Mouse (Mus musculus): ENCODE results near the gene Mboat1. TPM values are rescaled to one million over a fixed set of nuclear protein-coding genes. Genes with fewer than 3 reads are reported as not detected.

The Mboat1 gene
- polyA plus RNA-seq, 1 experiment from 2014 or later = 2.2 TPM

DNA sequence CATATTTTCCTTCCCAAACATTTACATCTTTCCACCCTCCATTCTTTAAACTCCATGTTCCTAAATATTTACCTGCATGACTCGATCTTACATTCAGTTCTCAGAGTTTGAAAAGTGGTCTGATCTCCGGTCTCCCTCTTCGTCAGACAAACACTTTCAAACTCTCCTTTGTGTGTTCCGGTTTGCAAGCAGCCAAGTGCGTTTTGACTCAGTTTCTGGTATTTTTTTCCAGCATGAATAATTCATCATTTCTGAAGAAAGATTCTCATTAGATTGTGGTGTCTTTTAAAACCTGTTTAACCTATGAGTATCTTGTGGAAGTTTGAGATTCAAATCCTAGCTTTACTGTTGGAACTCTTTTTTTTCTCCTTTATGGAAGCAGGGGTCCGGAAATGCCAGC, 33.8 kb downstream of the Mboat1 start:
- Histone ChIP-seq H3K4me3 (ENCODE audit: low read depth, low read length) (no peak overlapping the region), H3K4me2 (ENCODE audit: low read length) (no peak overlapping the region), H3K9me3 (replicated peaks; ENCODE audit: control insufficient read depth, low read length) (no peaks in the 10 kb centered on the region), H3K9ac (ENCODE audit: low read length) (no peak overlapping the region), H3K36me3 (ENCODE audit: control insufficient read depth, insufficient read depth, low read length) (no peaks in the 10 kb centered on the region), H3K4me1 (ENCODE audit: control insufficient read depth, insufficient read depth, low read length) (no peaks in the 10 kb centered on the region), H3K27me3 (replicated peaks; ENCODE audit: control insufficient read depth, insufficient read depth, low read length) (no peaks in the 10 kb centered on the region), H3K27ac (ENCODE audit: low read depth, low read length) (no peak overlapping the region)
- DNase-seq (ENCODE audit: low spot score) = no peak
- WGBS = 66% methylated on average over 6 of the region's 6 CpGs
- ATAC-seq = no peak

DNA sequence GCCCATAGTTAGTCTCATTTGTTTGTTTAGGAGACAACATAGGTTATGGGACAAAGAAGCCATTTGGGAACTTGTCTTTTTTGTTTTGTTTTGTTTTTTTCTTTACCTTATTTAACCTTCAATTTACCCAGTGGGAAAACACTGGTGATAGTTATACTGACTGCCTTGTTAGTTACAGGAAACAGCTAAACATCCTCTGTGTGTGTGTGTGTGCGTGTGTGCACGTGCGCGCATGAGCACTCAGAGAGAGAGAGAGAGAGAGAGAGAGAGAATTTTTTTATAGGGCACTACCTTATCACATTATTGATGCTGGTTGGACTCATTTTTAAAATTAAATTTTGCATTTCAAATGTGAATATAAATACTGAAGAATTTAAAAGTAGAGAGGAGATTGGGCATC, 38.3 kb downstream of the Mboat1 start:
- Histone ChIP-seq H3K9me3 (replicated peaks; ENCODE audit: control insufficient read depth, low read length) (no peaks in the 10 kb centered on the region), H3K4me1 (ENCODE audit: control insufficient read depth, insufficient read depth, low read length) (no peaks in the 10 kb centered on the region), H3K9ac (ENCODE audit: low read length) (no peak overlapping the region), H3K27ac (ENCODE audit: low read depth, low read length) (no peak overlapping the region), H3K4me2 (ENCODE audit: low read length) (no peak overlapping the region), H3K4me3 (ENCODE audit: low read depth, low read length) (no peak overlapping the region), H3K27me3 (replicated peaks; ENCODE audit: control insufficient read depth, insufficient read depth, low read length) (no peaks in the 10 kb centered on the region), H3K36me3 (ENCODE audit: control insufficient read depth, insufficient read depth, low read length) (no peaks in the 10 kb centered on the region)
- ATAC-seq (no peak), DNase-seq (ENCODE audit: low spot score) (no peak)
- WGBS = 89% methylated on average over 4 of the region's 4 CpGs

DNA sequence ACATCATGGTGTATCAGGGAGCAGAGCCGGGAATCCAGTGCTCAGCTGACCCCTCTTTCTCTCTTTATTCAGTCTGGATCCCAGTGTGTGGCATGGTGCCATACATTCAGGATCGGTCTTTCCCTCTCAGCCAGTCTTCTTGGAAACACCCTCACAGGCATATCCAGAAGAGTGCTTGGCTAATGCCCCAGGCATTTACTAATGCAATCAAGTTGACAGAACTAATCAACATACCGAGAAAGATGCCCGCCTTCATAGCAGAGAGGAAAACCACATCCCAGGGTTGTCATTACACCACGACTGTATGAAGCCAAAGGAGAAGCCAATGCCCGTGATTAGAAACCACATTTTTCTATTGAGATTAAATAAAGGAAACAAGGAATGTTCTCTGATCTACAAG, 41.1 kb downstream of the Mboat1 start:
- H3K27me3 ChIP-seq (replicated peaks; ENCODE audit: control insufficient read depth, insufficient read depth, low read length) = no peaks in the 10 kb centered on the region
- ATAC-seq (no peak), DNase-seq (ENCODE audit: low spot score) (peak; percentile 1)
- H3K36me3 ChIP-seq (ENCODE audit: control insufficient read depth, insufficient read depth, low read length) = no peaks in the 10 kb centered on the region
- H3K9ac ChIP-seq (ENCODE audit: low read length) = no peak overlapping the region
- 72% methylated on average over 6 of the region's 6 CpGs for WGBS
- H3K9me3 ChIP-seq (replicated peaks; ENCODE audit: control insufficient read depth, low read length) = no peaks in the 10 kb centered on the region
- H3K4me1 ChIP-seq (ENCODE audit: control insufficient read depth, insufficient read depth, low read length) = no peaks in the 10 kb centered on the region
- H3K4me3 ChIP-seq (ENCODE audit: low read depth, low read length) = no peak overlapping the region
- H3K27ac ChIP-seq (ENCODE audit: low read depth, low read length) = no peak overlapping the region
- H3K4me2 ChIP-seq (ENCODE audit: low read length) = no peak overlapping the region

DNA sequence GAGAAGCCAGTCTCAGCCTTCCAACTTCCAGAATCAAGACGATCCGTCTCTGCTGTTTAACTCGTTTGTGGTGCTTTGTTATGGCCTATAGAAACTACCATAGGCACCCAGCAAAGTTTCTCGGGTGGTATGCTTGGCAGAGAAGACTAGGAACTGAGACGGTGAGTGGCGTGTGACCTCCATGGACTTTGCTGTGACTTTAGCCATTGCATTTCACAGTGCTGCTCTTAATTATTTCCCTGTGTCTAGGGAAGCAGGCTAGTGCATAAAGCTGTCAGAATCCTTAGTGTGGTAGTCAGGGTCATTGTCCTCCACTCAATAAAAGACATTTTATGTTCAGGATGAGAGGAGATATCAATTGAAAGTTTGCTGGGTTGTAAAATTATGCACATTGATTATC, 49.3 kb downstream of the Mboat1 start:
- H3K27me3 ChIP-seq (replicated peaks; ENCODE audit: control insufficient read depth, insufficient read depth, low read length) = no peaks in the 10 kb centered on the region
- no peaks in the 10 kb centered on the region for H3K36me3 ChIP-seq (ENCODE audit: control insufficient read depth, insufficient read depth, low read length)
- H3K4me2 ChIP-seq (ENCODE audit: low read length) = no peak overlapping the region
- no peak overlapping the region for H3K9ac ChIP-seq (ENCODE audit: low read length)
- ATAC-seq = no peak
- no peaks in the 10 kb centered on the region for H3K9me3 ChIP-seq (replicated peaks; ENCODE audit: control insufficient read depth, low read length)
- peaks cover 5% of the 10 kb centered on the region; the same call in 1 of the 2 replicates for H3K4me1 ChIP-seq (ENCODE audit: control insufficient read depth, insufficient read depth, low read length)
- no peak overlapping the region for H3K27ac ChIP-seq (ENCODE audit: low read depth, low read length)
- 43% methylated on average over 6 of the region's 6 CpGs for WGBS
- no peak overlapping the region for H3K4me3 ChIP-seq (ENCODE audit: low read depth, low read length)
- DNase-seq (ENCODE audit: low spot score) = no peak

DNA sequence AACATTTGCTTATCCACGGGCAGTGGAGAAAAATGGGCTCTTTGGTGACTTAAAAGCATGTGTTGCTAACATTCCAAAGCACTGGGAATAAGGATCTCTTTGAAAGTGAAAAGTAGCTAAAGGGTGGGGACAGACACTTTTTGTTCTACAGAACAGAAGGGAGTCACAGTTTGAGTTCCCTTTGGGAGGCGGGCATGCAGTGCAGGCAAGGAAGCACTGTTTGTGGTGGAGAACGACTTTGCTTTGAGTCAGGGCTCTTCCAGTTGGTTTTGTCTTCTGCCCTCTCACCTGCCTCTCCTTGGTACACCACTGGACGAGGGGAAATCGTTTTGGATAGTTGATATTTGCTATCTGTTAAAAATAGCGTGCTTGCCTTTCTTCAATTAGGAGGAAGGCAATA, 49.7 kb downstream of the Mboat1 start:
- no peak overlapping the region for H3K4me2 ChIP-seq (ENCODE audit: low read length)
- 34% methylated on average over 6 of the region's 6 CpGs for WGBS
- no peak for DNase-seq (ENCODE audit: low spot score)
- H3K27me3 ChIP-seq (replicated peaks; ENCODE audit: control insufficient read depth, insufficient read depth, low read length) = no peaks in the 10 kb centered on the region
- no peaks in the 10 kb centered on the region for H3K36me3 ChIP-seq (ENCODE audit: control insufficient read depth, insufficient read depth, low read length)
- no peaks in the 10 kb centered on the region for H3K9me3 ChIP-seq (replicated peaks; ENCODE audit: control insufficient read depth, low read length)
- no peak overlapping the region for H3K9ac ChIP-seq (ENCODE audit: low read length)
- peak; percentile 26 for ATAC-seq
- peaks cover 5% of the 10 kb centered on the region; the same call in 1 of the 2 replicates for H3K4me1 ChIP-seq (ENCODE audit: control insufficient read depth, insufficient read depth, low read length)
- no peak overlapping the region for H3K27ac ChIP-seq (ENCODE audit: low read depth, low read length)
- H3K4me3 ChIP-seq (ENCODE audit: low read depth, low read length) = no peak overlapping the region

DNA sequence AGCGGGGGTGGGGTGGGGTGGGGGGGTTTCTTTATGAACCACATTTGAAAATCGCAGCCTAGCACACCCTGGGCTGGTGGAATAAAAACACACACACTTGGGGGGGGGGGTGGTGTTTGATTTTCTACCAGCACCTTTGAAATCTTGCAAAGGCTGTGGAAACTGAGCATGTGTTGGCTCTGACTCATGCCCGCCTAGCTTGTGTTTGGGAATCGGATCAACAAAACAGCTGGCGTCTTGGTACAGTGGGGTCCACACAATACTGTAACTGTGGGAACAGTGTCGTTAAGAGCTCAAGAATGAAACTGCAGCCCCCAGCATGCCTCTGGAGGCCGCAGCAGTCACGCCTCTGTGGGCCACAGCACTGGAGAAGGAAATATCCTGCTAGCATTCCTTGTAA, 50.2 kb downstream of the Mboat1 start:
- ATAC-seq = peak; percentile 93
- H3K36me3 ChIP-seq (ENCODE audit: control insufficient read depth, insufficient read depth, low read length) = no peaks in the 10 kb centered on the region
- no peak overlapping the region for H3K27ac ChIP-seq (ENCODE audit: low read depth, low read length)
- peaks cover 5% of the 10 kb centered on the region; the same call in 1 of the 2 replicates for H3K4me1 ChIP-seq (ENCODE audit: control insufficient read depth, insufficient read depth, low read length)
- H3K27me3 ChIP-seq (replicated peaks; ENCODE audit: control insufficient read depth, insufficient read depth, low read length) = no peaks in the 10 kb centered on the region
- peak; percentile 77 for DNase-seq (ENCODE audit: low spot score)
- no peaks in the 10 kb centered on the region for H3K9me3 ChIP-seq (replicated peaks; ENCODE audit: control insufficient read depth, low read length)
- H3K4me2 ChIP-seq (ENCODE audit: low read length) = no peak overlapping the region
- WGBS = 28% methylated on average over 8 of the region's 8 CpGs
- no peak overlapping the region for H3K9ac ChIP-seq (ENCODE audit: low read length)
- no peak overlapping the region for H3K4me3 ChIP-seq (ENCODE audit: low read depth, low read length)

DNA sequence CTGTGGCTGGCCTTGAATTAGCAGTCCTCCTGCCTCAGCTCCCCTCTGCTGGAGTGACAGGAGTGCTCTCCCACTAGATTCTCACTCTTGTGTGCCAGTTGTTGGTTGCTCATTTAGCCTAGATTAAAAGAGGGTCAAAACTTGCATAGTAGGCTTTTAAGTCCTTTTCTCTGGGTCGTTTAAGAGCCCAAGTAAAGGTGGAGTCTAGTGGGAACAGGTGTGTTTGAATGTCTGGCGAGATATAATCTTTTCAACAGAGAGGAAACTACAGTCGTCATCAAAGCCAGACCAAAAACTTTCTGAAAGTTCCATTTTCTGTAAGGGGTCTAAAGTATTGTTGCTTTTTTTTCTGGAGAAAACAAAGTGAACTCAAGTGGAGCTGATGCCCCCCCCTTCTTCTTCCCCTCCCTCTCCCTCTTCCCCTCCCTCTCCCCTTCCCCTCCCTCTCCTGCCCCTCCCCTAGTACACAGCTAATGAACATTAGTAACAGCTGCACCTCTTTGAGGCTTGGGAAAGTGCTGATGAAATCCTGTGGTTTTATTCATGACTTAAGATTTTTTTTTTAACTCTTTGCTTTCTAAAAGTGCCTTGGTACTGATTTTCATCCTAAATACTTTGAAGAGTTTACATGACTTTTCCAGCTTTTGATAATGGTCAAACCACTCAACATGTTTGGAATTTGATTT, 55.9 kb downstream of the Mboat1 start:
- Histone ChIP-seq H3K4me1 (ENCODE audit: control insufficient read depth, insufficient read depth, low read length) (no peaks in the 10 kb centered on the region), H3K27me3 (replicated peaks; ENCODE audit: control insufficient read depth, insufficient read depth, low read length) (no peaks in the 10 kb centered on the region), H3K9ac (ENCODE audit: low read length) (no peak overlapping the region), H3K36me3 (ENCODE audit: control insufficient read depth, insufficient read depth, low read length) (no peaks in the 10 kb centered on the region), H3K4me2 (ENCODE audit: low read length) (no peak overlapping the region), H3K4me3 (ENCODE audit: low read depth, low read length) (no peak overlapping the region), H3K9me3 (replicated peaks; ENCODE audit: control insufficient read depth, low read length) (no peaks in the 10 kb centered on the region), H3K27ac (ENCODE audit: low read depth, low read length) (no peak overlapping the region)
- ATAC-seq (no peak), DNase-seq (ENCODE audit: low spot score) (peak; percentile 31)
- WGBS = 45% methylated on average over 3 of the region's 3 CpGs

DNA sequence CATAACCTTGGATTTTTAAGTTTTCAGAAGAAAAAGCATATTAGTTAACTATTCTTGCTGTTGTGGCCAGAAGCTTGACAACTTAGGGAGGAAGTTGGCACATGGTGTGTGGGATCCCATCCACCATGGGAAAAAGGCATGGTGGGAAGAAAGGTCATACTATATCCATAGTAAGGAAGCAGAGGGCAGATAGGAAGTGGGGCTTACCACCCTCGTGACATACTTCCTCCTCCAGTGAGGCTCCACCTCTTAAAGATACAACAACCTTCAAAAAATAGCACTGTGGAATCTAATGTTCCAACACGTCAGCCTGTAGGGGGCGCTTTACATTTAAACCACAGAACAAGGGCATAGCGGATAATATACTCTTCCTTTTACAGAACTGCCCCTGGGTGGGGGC, 57.1 kb downstream of the Mboat1 start:
- Histone ChIP-seq H3K27ac (ENCODE audit: low read depth, low read length) (no peak overlapping the region), H3K27me3 (replicated peaks; ENCODE audit: control insufficient read depth, insufficient read depth, low read length) (no peaks in the 10 kb centered on the region), H3K9ac (ENCODE audit: low read length) (no peak overlapping the region), H3K9me3 (replicated peaks; ENCODE audit: control insufficient read depth, low read length) (no peaks in the 10 kb centered on the region), H3K36me3 (ENCODE audit: control insufficient read depth, insufficient read depth, low read length) (no peaks in the 10 kb centered on the region), H3K4me1 (ENCODE audit: control insufficient read depth, insufficient read depth, low read length) (no peaks in the 10 kb centered on the region), H3K4me3 (ENCODE audit: low read depth, low read length) (no peak overlapping the region), H3K4me2 (ENCODE audit: low read length) (no peak overlapping the region)
- ATAC-seq (no peak), DNase-seq (ENCODE audit: low spot score) (no peak)
- 65% methylated on average over 4 of the region's 4 CpGs for WGBS

DNA sequence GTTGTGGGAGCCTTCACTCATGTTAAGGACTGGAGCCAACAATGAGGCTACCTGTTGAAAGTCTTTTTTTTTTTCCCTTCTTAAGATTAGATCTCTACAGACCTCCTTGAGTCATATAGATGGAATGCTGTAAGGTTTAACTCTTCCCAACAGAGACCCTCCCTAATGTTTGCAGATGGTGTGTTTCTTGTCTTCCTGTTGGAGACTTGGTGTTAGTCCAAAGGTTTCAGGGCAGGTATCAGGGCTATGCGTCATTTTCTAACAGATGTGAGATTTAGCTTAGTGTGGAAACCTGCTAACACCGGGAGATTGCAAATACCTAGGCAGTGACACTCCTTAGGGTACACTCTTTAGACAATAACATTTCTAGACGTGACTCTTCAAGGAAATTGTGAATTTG, 58.5 kb downstream of the Mboat1 start:
- ATAC-seq = no peak
- no peaks in the 10 kb centered on the region for H3K27me3 ChIP-seq (replicated peaks; ENCODE audit: control insufficient read depth, insufficient read depth, low read length)
- H3K4me2 ChIP-seq (ENCODE audit: low read length) = no peak overlapping the region
- no peak overlapping the region for H3K27ac ChIP-seq (ENCODE audit: low read depth, low read length)
- H3K4me1 ChIP-seq (ENCODE audit: control insufficient read depth, insufficient read depth, low read length) = no peaks in the 10 kb centered on the region
- WGBS = 92% methylated on average over 3 of the region's 3 CpGs
- H3K9ac ChIP-seq (ENCODE audit: low read length) = no peak overlapping the region
- no peaks in the 10 kb centered on the region for H3K36me3 ChIP-seq (ENCODE audit: control insufficient read depth, insufficient read depth, low read length)
- no peaks in the 10 kb centered on the region for H3K9me3 ChIP-seq (replicated peaks; ENCODE audit: control insufficient read depth, low read length)
- DNase-seq (ENCODE audit: low spot score) = no peak
- no peak overlapping the region for H3K4me3 ChIP-seq (ENCODE audit: low read depth, low read length)

All from forebrain, embryonic 14.5 days (tissue).